Mouse (Mus musculus) intestine, embryonic 14.5 days (tissue): ENCODE data around the gene Gm5148. TPM values are rescaled to one million over a fixed set of nuclear protein-coding genes. Genes with fewer than 3 reads are reported as not detected.

Experiments
- ATAC-seq: fragments of 200-750 bp; cut with Nextera tagmentation; replicated peaks from 2 replicates; pipeline ENCODE4 v1.8.0; 2017; ENCODE audit warnings: low read depth, moderate number of reproducible peaks, moderate TSS enrichment, moderate library complexity; ENCODE audit not compliant: low FRiP score, low TSS enrichment
- DNase-seq: peaks from one replicate; pipeline ENCODE4 v3.0.0-alpha.2; 2018; ENCODE audit warnings: low spot score
- H3K27ac ChIP-seq: fragments of 300-500 bp; sonication (generic); 2 replicates; pipeline ENCODE4 v1.5.1; 2014; ENCODE audit warnings: low read depth, mild to moderate bottlenecking, control low read depth
- H3K27me3 ChIP-seq: fragments of 300-500 bp; sonication (generic); replicated peaks from 2 replicates; pipeline ENCODE4 v1.6.1; 2014; ENCODE audit warnings: low read length, control low read depth; ENCODE audit not compliant: control insufficient read depth, insufficient read depth
- H3K36me3 ChIP-seq: fragments of 300-500 bp; sonication (generic); 2 replicates; pipeline ENCODE4 v1.6.1; 2014; ENCODE audit warnings: low read length, control low read depth; ENCODE audit not compliant: control insufficient read depth, insufficient read depth
- H3K4me1 ChIP-seq: fragments of 300-500 bp; sonication (generic); replicated peaks from 2 replicates; pipeline ENCODE4 v1.6.1; 2014; ENCODE audit warnings: low read length, control low read depth, mixed read lengths; ENCODE audit not compliant: control insufficient read depth, insufficient read depth
- H3K4me2 ChIP-seq: fragments of 300-500 bp; sonication (generic); 2 replicates; pipeline ENCODE4 v1.6.1; 2014; ENCODE audit warnings: low read length
- H3K4me3 ChIP-seq: fragments of 300-500 bp; sonication (generic); 2 replicates; pipeline ENCODE4 v1.5.1; 2014; ENCODE audit warnings: low read depth, low read length, control low read depth, mixed read lengths
- H3K9ac ChIP-seq: fragments of 300-500 bp; sonication (generic); 2 replicates; pipeline ENCODE4 v1.6.1; 2014; ENCODE audit warnings: mild to moderate bottlenecking, low read length
- H3K9me3 ChIP-seq: fragments of 300-500 bp; sonication (generic); 2 replicates; pipeline ENCODE4 v1.6.1; 2016; ENCODE audit warnings: low read length, control low read depth; ENCODE audit not compliant: control insufficient read depth
- WGBS: fragments of 180-500 bp; shearing (Covaris S2); extraction: QIAGEN DNeasy Blood & Tissue Kit; methylation state at CpG from one replicate; pipeline ENCODE4 v1.1.7; 2014; 5-methylcytosine and 5-hydroxymethylcytosine counted together
- polyA plus RNA-seq: library from polyadenylated mRNA; unstranded; fragments of >200 nt; fragmentation: Nextera tagmentation; extraction: Ambion mirVana; gene quantifications from 2 replicates; pipeline ENCODE4 v1.2.1, GENCODE M21; 2014

Gm5148 gene
- polyA plus RNA-seq, 1 experiment from 2014 or later: 5.2 TPM

DNA sequence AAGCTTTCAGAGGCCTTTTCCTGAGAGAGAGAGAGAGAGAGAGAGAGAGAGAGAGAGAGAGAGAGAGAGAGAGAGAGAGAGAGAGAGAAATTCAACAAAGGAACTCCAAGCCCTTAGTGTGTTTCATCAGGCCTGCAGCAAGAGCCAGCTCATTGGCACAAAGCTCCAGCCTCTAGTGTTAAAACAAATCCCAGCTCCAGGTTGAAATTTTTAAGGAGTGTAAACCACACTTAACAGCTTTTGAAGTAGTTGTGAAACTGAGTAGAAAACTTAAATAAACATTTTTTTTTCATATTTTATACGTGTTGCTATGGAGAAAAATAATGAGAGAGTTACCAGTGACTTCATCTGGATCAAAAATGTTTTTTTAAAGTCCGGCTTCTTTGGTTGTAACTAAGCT lies 7.3 kb downstream of the Gm5148 start:
- Histone ChIP-seq H3K36me3 (no peaks in the 10 kb centered on the region), H3K9ac (no peak overlapping the region), H3K27ac (no peak overlapping the region), H3K9me3 (no peaks in the 10 kb centered on the region), H3K4me1 (peaks cover 10% of the 10 kb centered on the region), H3K4me2 (no peak overlapping the region), H3K4me3 (no peak overlapping the region), H3K27me3 (no peaks in the 10 kb centered on the region)
- WGBS: 67% methylated on average over 2 of the region's 2 CpGs
- no peak for ATAC-seq
- no peak for DNase-seq

GRCm38 (mm10) chr3:37715734-37716133 lies 8.6 kb downstream of the Gm5148 start:
- 81% methylated on average over 7 of the region's 7 CpGs for WGBS
- Histone ChIP-seq H3K4me3 (no peak overlapping the region), H3K36me3 (no peaks in the 10 kb centered on the region), H3K27me3 (no peaks in the 10 kb centered on the region), H3K9me3 (no peaks in the 10 kb centered on the region), H3K27ac (no peak overlapping the region), H3K4me2 (no peak overlapping the region), H3K9ac (no peak overlapping the region), H3K4me1 (peaks cover 13% of the 10 kb centered on the region)
- DNase-seq (no peak), ATAC-seq (no peak)

DNA sequence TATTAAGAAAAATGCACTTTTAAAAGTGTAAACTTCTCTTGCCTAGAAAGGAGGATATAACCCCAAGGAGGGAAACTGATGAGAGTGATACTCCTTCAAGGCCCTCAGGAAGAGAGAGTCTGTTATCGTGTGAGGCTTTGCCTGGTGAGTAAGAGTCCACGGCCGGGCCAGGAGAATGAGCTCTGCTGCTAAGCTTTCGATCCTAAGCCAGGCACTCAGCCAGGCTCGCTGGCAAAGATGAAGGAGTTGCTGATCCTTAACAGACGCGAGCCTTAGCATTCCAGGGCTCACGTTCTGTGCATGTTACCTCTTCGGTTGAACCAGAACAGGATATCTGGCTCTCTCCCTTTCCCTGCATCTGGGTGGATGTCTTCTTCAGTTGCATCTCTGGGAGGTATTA lies 11.8 kb downstream of the Gm5148 start:
- Histone ChIP-seq H3K27ac (peak overlapping the region; percentile 47; the same call in 1 of the 2 replicates), H3K27me3 (no peaks in the 10 kb centered on the region), H3K4me3 (no peak overlapping the region), H3K4me2 (no peak overlapping the region), H3K4me1 (peaks cover 13% of the 10 kb centered on the region), H3K9ac (no peak overlapping the region), H3K9me3 (no peaks in the 10 kb centered on the region), H3K36me3 (no peaks in the 10 kb centered on the region)
- ATAC-seq: peak; percentile 43; the same call in 1 of the 2 replicates
- peak; percentile 76 for DNase-seq
- 33% methylated on average over 9 of the region's 9 CpGs for WGBS

DNA sequence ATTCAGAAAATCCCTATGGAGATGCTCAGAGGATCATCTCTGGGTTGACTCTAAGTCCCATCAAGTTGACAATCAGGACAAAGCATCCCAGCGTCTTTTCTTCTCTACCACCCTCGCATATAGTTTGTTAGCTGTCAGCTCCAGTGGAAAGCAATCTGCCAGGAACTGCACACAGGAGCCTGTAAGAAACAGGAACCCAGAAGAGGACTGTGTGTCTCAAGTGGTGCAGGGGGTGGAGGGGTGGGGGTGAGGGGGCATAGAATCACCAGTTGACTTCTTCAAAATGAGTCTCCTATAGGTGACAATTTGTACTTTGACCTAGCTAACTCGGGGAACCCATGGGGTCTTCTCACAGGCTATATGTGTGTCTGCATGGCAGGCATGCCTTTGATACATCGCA lies 12.7 kb downstream of the Gm5148 start:
- no peak overlapping the region for H3K4me2 ChIP-seq
- H3K9ac ChIP-seq: no peak overlapping the region
- no peak for DNase-seq
- H3K27me3 ChIP-seq: no peaks in the 10 kb centered on the region
- no peaks in the 10 kb centered on the region for H3K9me3 ChIP-seq
- peak overlapping the region; percentile 47; the same call in 1 of the 2 replicates for H3K27ac ChIP-seq
- H3K4me3 ChIP-seq: no peak overlapping the region
- no peaks in the 10 kb centered on the region for H3K36me3 ChIP-seq
- whole genome bisulfite sequencing: 51% methylated on average over 4 of the region's 4 CpGs
- ATAC-seq: no peak
- H3K4me1 ChIP-seq: peaks cover 13% of the 10 kb centered on the region

DNA sequence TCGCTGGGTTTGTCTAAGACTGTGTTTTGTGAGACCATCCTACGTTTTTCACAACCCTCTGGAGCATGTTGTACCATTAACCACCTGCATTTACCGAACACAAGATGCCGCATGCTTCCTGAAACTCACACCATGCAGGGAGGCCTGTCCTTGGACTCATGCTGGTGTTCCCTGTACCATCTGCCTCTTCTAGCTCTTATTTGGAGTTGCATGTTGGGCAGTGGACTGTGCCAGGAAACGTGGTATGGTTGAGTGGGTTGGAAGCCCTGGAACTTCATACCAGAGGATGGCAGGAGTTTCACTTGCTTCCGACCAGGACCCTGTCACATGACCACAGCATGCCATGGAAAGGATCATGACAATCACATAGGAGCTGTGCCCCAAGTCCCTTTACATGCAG lies 16.5 kb downstream of the Gm5148 start:
- WGBS: 90% methylated on average over 6 of the region's 6 CpGs
- no peak for DNase-seq
- H3K27ac ChIP-seq: no peak overlapping the region
- no peak overlapping the region for H3K4me2 ChIP-seq
- H3K4me3 ChIP-seq: no peak overlapping the region
- ATAC-seq: no peak
- H3K9ac ChIP-seq: no peak overlapping the region
- no peaks in the 10 kb centered on the region for H3K36me3 ChIP-seq
- H3K27me3 ChIP-seq: no peaks in the 10 kb centered on the region
- peaks cover 17% of the 10 kb centered on the region for H3K4me1 ChIP-seq
- H3K9me3 ChIP-seq: no peaks in the 10 kb centered on the region

- no peak overlapping the region for H3K4me2 ChIP-seq
- H3K4me1 ChIP-seq: peaks cover 6% of the 10 kb centered on the region; the same call in 1 of the 2 replicates
- no peaks in the 10 kb centered on the region for H3K27me3 ChIP-seq
- H3K27ac ChIP-seq: no peak overlapping the region
- WGBS: 63% methylated on average over 4 of the region's 4 CpGs
- no peak for DNase-seq
- no peaks in the 10 kb centered on the region for H3K36me3 ChIP-seq
- H3K4me3 ChIP-seq: no peak overlapping the region
- H3K9ac ChIP-seq: no peak overlapping the region
- H3K9me3 ChIP-seq: peaks cover 4% of the 10 kb centered on the region; the same call in 1 of the 2 replicates
- ATAC-seq: no peak
These were observed 17.9 kb downstream of the Gm5148 start for GRCm38 (mm10) chr3:37706439-37706838.

DNA sequence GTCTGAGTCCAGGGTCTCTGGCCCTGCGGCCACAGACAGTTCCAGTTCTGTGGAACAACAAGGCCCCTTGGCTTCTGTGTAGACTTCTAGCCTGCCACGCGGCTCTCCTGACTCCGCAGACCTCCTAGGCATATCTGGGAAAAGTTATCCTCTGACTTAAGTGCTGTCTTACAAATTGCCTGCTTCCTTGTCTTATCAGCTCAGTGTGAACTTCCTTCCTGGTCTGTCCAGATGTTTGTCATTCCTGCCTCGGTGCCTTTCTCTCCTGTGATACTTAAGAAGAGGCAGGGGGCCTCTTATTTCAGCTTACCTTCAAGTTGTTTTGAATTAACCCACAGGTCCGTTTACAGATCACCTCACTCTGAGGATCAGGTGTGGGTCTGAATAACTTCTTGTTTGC lies 18.9 kb downstream of the Gm5148 start:
- no peaks in the 10 kb centered on the region for H3K27me3 ChIP-seq
- H3K4me2 ChIP-seq: no peak overlapping the region
- ATAC-seq (no peak), DNase-seq (no peak)
- H3K9me3 ChIP-seq: peaks cover 4% of the 10 kb centered on the region; the same call in 1 of the 2 replicates
- no peaks in the 10 kb centered on the region for H3K36me3 ChIP-seq
- H3K27ac ChIP-seq: peak overlapping the region; percentile 16; the same call in 1 of the 2 replicates
- WGBS: 29% methylated on average over 6 of the region's 6 CpGs
- peaks cover 6% of the 10 kb centered on the region; the same call in 1 of the 2 replicates for H3K4me1 ChIP-seq
- no peak overlapping the region for H3K9ac ChIP-seq
- H3K4me3 ChIP-seq: no peak overlapping the region

GRCm38 (mm10) chr3:37704701-37705279 lies 19.5 kb downstream of the Gm5148 start:
- 41% methylated on average over 14 of the region's 14 CpGs for WGBS
- H3K27me3 ChIP-seq: no peaks in the 10 kb centered on the region
- H3K36me3 ChIP-seq: no peaks in the 10 kb centered on the region
- peaks cover 4% of the 10 kb centered on the region; the same call in 1 of the 2 replicates for H3K9me3 ChIP-seq
- ATAC-seq: no peak
- peak overlapping the region; percentile 16; the same call in 1 of the 2 replicates for H3K27ac ChIP-seq
- H3K9ac ChIP-seq: no peak overlapping the region
- H3K4me2 ChIP-seq: no peak overlapping the region
- no peak for DNase-seq
- no peak overlapping the region for H3K4me3 ChIP-seq
- H3K4me1 ChIP-seq: peaks cover 6% of the 10 kb centered on the region; the same call in 1 of the 2 replicates

GRCm38 (mm10) chr3:37703066-37703465 lies 21.2 kb downstream of the Gm5148 start:
- H3K4me1 ChIP-seq: peaks cover 6% of the 10 kb centered on the region; the same call in 1 of the 2 replicates

More at GRCm38 (mm10) chr3:37703066-37703465, 21.2 kb downstream of the Gm5148 start:
- 91% methylated on average over 6 of the region's 6 CpGs for WGBS
- H3K27ac ChIP-seq: no peak overlapping the region
- H3K36me3 ChIP-seq: no peaks in the 10 kb centered on the region
- H3K4me3 ChIP-seq: no peak overlapping the region
- no peaks in the 10 kb centered on the region for H3K27me3 ChIP-seq
- peaks cover 4% of the 10 kb centered on the region; the same call in 1 of the 2 replicates for H3K9me3 ChIP-seq
- no peak for DNase-seq
- ATAC-seq: no peak
- no peak overlapping the region for H3K9ac ChIP-seq
- no peak overlapping the region for H3K4me2 ChIP-seq
